Mouse (Mus musculus) bone marrow, adult 2 months (tissue): ENCODE results near the gene Dnmt1.

Experiments used
- CTCF ChIP-seq: fragments of 200-500 bp; IDR thresholded peaks from 2 replicates; pipeline ENCODE4 v1.5.1; 2011; ENCODE audit warnings: low read length, control low read depth; ENCODE audit not compliant: control insufficient read depth, insufficient read depth
- POLR2A ChIP-seq: fragments of 200-500 bp; IDR thresholded peaks from 2 replicates; pipeline ENCODE4 v1.6.1; 2011; ENCODE audit warnings: low read depth, mild to moderate bottlenecking, control low read depth, low read length, borderline replicate concordance; ENCODE audit not compliant: control insufficient read depth

GRCm38 (mm10) chr9:20890411-20890810 is 69.3 kb downstream of the Dnmt1 start:
- no peak for TF ChIP-seq CTCF
- TF ChIP-seq POLR2A = no peak
